Mouse (Mus musculus) liver, postnatal 0 days (tissue): Measurements from ENCODE around the gene Pcca.

Source experiments
- CTCF ChIP-seq: sonication (generic); IDR thresholded peaks from 2 replicates; pipeline ENCODE4 v1.5.1; 2016; ENCODE audit warnings: antibody characterized with exemption, low read depth
- EP300 ChIP-seq: IDR thresholded peaks from 2 replicates; pipeline ENCODE4 v1.6.1; 2016; ENCODE audit warnings: antibody characterized with exemption, low read depth, mild to moderate bottlenecking

- no peak for TF ChIP-seq CTCF
- TF ChIP-seq EP300: no peak
Observed at GRCm38 (mm10) chr14:122760803-122761202, 226.7 kb downstream of the Pcca start.
